Mouse (Mus musculus) kidney, embryonic 16.5 days (tissue): Measurements from ENCODE around the gene Osbpl10. TPM values are rescaled to one million over a fixed set of nuclear protein-coding genes. Genes with fewer than 3 reads are reported as not detected.

ENCODE experiments used
- ATAC-seq: fragments of 200-750 bp; cut with Nextera tagmentation; 2 replicates; pipeline ENCODE4 v1.8.0; 2017; ENCODE audit warnings: moderate TSS enrichment; ENCODE audit not compliant: low FRiP score, low TSS enrichment
- H3K27ac ChIP-seq: fragments of 300-500 bp; sonication (generic); 2 replicates; pipeline ENCODE4 v1.5.1; 2014; ENCODE audit warnings: low read length
- H3K27me3 ChIP-seq: fragments of 300-500 bp; sonication (generic); 2 replicates; pipeline ENCODE4 v1.6.1; 2014; ENCODE audit warnings: low read length, control low read depth, mixed read lengths; ENCODE audit not compliant: insufficient read depth
- H3K36me3 ChIP-seq: fragments of 300-500 bp; sonication (generic); 2 replicates; pipeline ENCODE4 v1.6.1; 2014; ENCODE audit warnings: low read length, control low read depth, mixed read lengths; ENCODE audit not compliant: insufficient read depth
- H3K4me1 ChIP-seq: fragments of 300-500 bp; sonication (generic); 2 replicates; pipeline ENCODE4 v1.6.1; 2014; ENCODE audit warnings: low read length, control low read depth, mixed read lengths; ENCODE audit not compliant: insufficient read depth
- H3K4me2 ChIP-seq: fragments of 300-500 bp; sonication (generic); replicated peaks from 2 replicates; pipeline ENCODE4 v1.6.1; 2014; ENCODE audit warnings: low read depth, low read length
- H3K4me3 ChIP-seq: fragments of 300-500 bp; sonication (generic); 2 replicates; pipeline ENCODE4 v1.5.1; 2014; ENCODE audit warnings: mild to moderate bottlenecking, low read length
- H3K9ac ChIP-seq: fragments of 300-500 bp; sonication (generic); replicated peaks from 2 replicates; pipeline ENCODE4 v1.6.1; 2014; ENCODE audit warnings: low read length
- H3K9me3 ChIP-seq: fragments of 300-500 bp; sonication (generic); 2 replicates; pipeline ENCODE4 v1.6.1; 2016; ENCODE audit warnings: low read length, control low read depth
- WGBS: fragments of 180-500 bp; shearing (Covaris S2); extraction: QIAGEN DNeasy Blood & Tissue Kit; methylation state at CpG from one replicate; pipeline ENCODE4 v1.1.7; 2014; 5-methylcytosine and 5-hydroxymethylcytosine counted together
- polyA plus RNA-seq: library from polyadenylated mRNA; unstranded; fragments of >200 nt; fragmentation: Nextera tagmentation; extraction: Ambion mirVana; gene quantifications from 2 replicates; pipeline ENCODE4 v1.2.1, GENCODE M21; 2015

Osbpl10 gene
- polyA plus RNA-seq, 1 experiment from 2014 or later = 2.8 TPM

DNA sequence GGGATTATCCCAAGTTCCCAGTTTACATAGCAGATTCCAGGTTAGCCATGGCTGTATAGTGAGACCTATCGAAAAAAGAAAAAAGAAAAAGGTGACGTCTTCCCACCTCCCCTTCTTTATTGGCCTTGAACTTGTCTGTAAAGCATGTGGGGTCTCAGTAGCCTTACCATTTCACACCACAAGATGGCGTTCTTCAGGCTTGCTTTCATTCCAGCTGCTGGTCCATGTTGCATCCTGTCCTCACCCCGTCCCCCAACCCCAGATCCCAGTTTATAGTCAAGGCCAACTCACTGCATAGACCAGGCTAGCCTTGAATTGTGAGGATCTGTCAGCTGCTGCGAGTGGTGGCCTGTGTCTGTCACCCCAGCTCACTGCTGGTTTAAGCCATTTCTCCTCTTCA, 111.3 kb downstream of the Osbpl10 start:
- Histone ChIP-seq H3K4me3 (no peak overlapping the region), H3K4me2 (no peak overlapping the region), H3K9ac (no peak overlapping the region), H3K27me3 (no peaks in the 10 kb centered on the region), H3K27ac (no peak overlapping the region), H3K36me3 (peaks cover 7% of the 10 kb centered on the region; the same call in 1 of the 2 replicates), H3K4me1 (no peaks in the 10 kb centered on the region; the same call in 1 of the 2 replicates), H3K9me3 (peaks cover 4% of the 10 kb centered on the region; the same call in 1 of the 2 replicates)
- 76% methylated on average over 5 of the region's 5 CpGs for WGBS
- ATAC-seq = no peak

GRCm38 (mm10) chr9:115096481-115096880, 118.1 kb downstream of the Osbpl10 start:
- 47% methylated on average over 10 of the region's 10 CpGs for WGBS
- Histone ChIP-seq H3K27ac (no peak overlapping the region), H3K9me3 (no peaks in the 10 kb centered on the region), H3K4me2 (0 out of 2 replicates have a peak overlapping the region, but pooled peaks have one; percentile 8), H3K4me1 (0 out of 2 replicates have a peak, but pooled peaks cover 8% of the 10 kb centered on the region), H3K27me3 (no peaks in the 10 kb centered on the region), H3K9ac (no peak overlapping the region), H3K36me3 (no peaks in the 10 kb centered on the region), H3K4me3 (no peak overlapping the region)
- ATAC-seq = no peak

- no peak for ATAC-seq
- Histone ChIP-seq H3K9ac (no peak overlapping the region), H3K4me2 (no peak overlapping the region), H3K27me3 (no peaks in the 10 kb centered on the region), H3K4me1 (0 out of 2 replicates have a peak, but pooled peaks cover 8% of the 10 kb centered on the region), H3K9me3 (no peaks in the 10 kb centered on the region), H3K36me3 (no peaks in the 10 kb centered on the region), H3K27ac (no peak overlapping the region), H3K4me3 (no peak overlapping the region)
- WGBS = 90% methylated on average over 4 of the region's 4 CpGs
Measured at GRCm38 (mm10) chr9:115097340-115097739, 119.0 kb downstream of the Osbpl10 start.

DNA sequence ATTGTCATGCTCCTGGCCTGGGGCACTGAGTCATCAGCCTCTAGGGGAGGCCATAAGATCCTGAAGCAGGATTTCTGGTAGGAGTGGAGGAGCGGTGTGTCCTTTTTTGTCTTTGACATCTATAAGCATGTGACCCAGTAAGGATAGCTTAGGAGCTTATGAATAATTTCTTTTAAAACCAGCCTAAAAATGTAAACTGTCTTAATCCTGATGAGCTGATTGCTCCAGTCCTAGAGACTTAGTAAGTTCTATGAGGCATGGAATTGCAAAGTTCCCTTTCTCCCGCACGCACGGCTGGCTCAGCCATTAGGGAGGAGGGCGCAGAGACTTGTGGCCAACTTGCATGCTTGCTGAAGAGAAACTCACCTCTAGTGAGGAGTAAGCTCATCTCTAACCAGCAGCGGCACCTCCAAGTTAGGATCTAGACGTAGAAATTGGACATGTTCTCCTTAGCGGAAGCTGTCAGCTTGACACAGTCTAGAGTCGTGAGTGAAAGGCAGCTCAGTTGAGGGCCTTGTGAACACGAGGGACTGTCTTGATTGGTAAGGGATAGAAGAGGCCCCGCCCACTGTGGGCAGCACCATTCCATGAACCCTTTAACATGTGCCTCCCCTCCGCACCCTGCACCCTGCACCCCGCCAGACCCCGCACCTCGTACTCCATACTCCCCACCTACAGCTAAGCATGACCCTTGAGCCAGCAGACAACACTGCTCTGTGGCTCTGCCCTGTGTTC, 122.0 kb downstream of the Osbpl10 start:
- Histone ChIP-seq H3K9me3 (no peaks in the 10 kb centered on the region), H3K4me1 (0 out of 2 replicates have a peak, but pooled peaks cover 11% of the 10 kb centered on the region), H3K27ac (peak overlapping the region; percentile 14; the same call in 1 of the 2 replicates), H3K4me3 (no peak overlapping the region), H3K27me3 (no peaks in the 10 kb centered on the region), H3K4me2 (no peak overlapping the region), H3K9ac (no peak overlapping the region), H3K36me3 (no peaks in the 10 kb centered on the region)
- WGBS = 80% methylated on average over 15 of the region's 15 CpGs
- ATAC-seq = no peak

GRCm38 (mm10) chr9:115107430-115107829, 129.1 kb downstream of the Osbpl10 start:
- 59% methylated on average over 7 of the region's 7 CpGs for WGBS
- Histone ChIP-seq H3K4me1 (peaks cover 6% of the 10 kb centered on the region; the same call in 1 of the 2 replicates), H3K36me3 (no peaks in the 10 kb centered on the region), H3K27ac (no peak overlapping the region), H3K9me3 (no peaks in the 10 kb centered on the region), H3K9ac (no peak overlapping the region), H3K4me3 (no peak overlapping the region), H3K27me3 (no peaks in the 10 kb centered on the region), H3K4me2 (no peak overlapping the region)
- 0 out of 2 replicates have a peak, but pooled peaks have one; percentile 27 for ATAC-seq

DNA sequence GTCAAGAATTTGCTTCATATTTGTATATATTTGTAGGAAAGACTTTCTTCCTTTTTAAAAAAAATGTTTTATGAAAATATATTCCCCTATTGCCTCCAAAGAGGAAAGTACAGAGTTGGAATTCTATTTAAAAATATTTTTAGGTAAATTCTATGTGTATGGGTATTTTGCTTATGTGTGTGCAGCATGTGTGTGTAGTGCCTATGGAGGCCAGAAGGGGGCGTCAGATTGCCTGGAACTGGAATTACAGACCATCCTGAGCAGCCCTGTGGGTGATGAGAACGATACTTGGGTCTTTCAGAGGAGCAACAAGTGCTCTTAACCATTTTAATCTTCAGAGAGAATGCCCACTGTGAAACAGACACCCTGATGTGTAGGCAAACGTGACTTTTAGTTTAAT, 132.3 kb downstream of the Osbpl10 start:
- no peak for ATAC-seq
- Histone ChIP-seq H3K4me3 (no peak overlapping the region), H3K27me3 (no peaks in the 10 kb centered on the region), H3K9me3 (no peaks in the 10 kb centered on the region), H3K4me2 (no peak overlapping the region), H3K4me1 (peaks cover 4% of the 10 kb centered on the region; the same call in 1 of the 2 replicates), H3K36me3 (no peaks in the 10 kb centered on the region), H3K27ac (no peak overlapping the region), H3K9ac (no peak overlapping the region)
- 73% methylated on average over 3 of the region's 3 CpGs for WGBS

- Histone ChIP-seq H3K9ac (no peak overlapping the region), H3K36me3 (no peaks in the 10 kb centered on the region), H3K27me3 (no peaks in the 10 kb centered on the region), H3K9me3 (no peaks in the 10 kb centered on the region), H3K27ac (no peak overlapping the region), H3K4me3 (no peak overlapping the region), H3K4me2 (no peak overlapping the region), H3K4me1 (peaks cover 10% of the 10 kb centered on the region)
- 27% methylated on average over 10 of the region's 10 CpGs for WGBS
- no peak for ATAC-seq
Measured at GRCm38 (mm10) chr9:115117314-115117713, 138.9 kb downstream of the Osbpl10 start.

DNA sequence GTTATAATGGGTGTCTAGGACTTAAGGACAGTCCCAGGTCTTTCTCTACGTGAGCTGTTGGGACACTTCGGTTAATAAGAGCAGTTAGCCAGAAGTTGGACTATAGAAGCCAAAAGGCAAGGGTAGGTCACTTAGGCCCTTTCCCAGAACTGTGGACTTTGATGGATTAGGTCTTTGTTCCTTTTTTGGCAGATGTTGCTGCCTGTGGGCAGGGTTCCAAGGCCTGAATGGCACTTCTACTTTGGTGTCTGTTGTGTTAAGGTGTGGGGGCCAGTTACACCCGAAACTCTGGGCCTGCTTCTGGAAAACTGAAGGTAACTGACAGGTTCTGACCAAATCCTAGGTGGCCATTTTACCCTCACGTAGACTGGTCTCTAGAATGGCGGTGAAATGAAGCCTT, 141.9 kb downstream of the Osbpl10 start:
- peak overlapping the region; percentile 39; the same call in 1 of the 2 replicates for H3K27ac ChIP-seq
- no peaks in the 10 kb centered on the region for H3K27me3 ChIP-seq
- peaks cover 10% of the 10 kb centered on the region for H3K4me1 ChIP-seq
- H3K4me2 ChIP-seq = no peak overlapping the region
- H3K9me3 ChIP-seq = no peaks in the 10 kb centered on the region
- H3K36me3 ChIP-seq = no peaks in the 10 kb centered on the region
- no peak overlapping the region for H3K9ac ChIP-seq
- no peak overlapping the region for H3K4me3 ChIP-seq
- ATAC-seq = no peak
- WGBS = 67% methylated on average over 5 of the region's 5 CpGs

GRCm38 (mm10) chr9:115120678-115121224, 142.4 kb downstream of the Osbpl10 start:
- H3K9me3 ChIP-seq = no peaks in the 10 kb centered on the region
- peak overlapping the region; percentile 39 for H3K27ac ChIP-seq
- H3K36me3 ChIP-seq = no peaks in the 10 kb centered on the region
- H3K27me3 ChIP-seq = no peaks in the 10 kb centered on the region
- ATAC-seq = peak; percentile 73; the same call in 1 of the 2 replicates
- 0 out of 2 replicates have a peak overlapping the region, but pooled peaks have one; percentile 14 for H3K9ac ChIP-seq
- no peak overlapping the region for H3K4me3 ChIP-seq
- H3K4me2 ChIP-seq = no peak overlapping the region
- WGBS = 45% methylated on average over 17 of the region's 17 CpGs
- peaks cover 10% of the 10 kb centered on the region for H3K4me1 ChIP-seq

DNA sequence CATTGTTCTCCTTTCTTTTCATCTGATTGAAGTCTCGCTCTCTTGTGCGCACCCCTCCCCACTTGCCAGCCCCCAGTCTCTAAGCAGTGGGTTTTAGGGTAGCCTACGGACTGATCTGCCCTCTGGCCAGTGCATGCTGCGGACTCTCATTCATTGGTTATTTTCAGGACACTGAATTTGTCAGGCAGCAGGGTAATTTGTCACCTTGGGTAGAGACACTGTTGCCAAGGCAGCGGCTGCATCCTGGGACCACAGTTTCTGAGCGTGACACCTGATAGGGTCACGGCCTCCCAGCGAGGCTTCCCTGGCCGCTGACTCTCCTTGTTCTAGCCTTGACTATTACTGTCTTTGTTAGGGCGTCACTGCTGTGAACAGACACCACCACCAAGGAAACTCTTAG, 149.0 kb downstream of the Osbpl10 start:
- no peak for ATAC-seq
- no peaks in the 10 kb centered on the region for H3K36me3 ChIP-seq
- no peak overlapping the region for H3K9ac ChIP-seq
- no peak overlapping the region for H3K4me2 ChIP-seq
- H3K9me3 ChIP-seq = no peaks in the 10 kb centered on the region
- H3K27me3 ChIP-seq = no peaks in the 10 kb centered on the region
- no peaks in the 10 kb centered on the region for H3K4me1 ChIP-seq
- H3K4me3 ChIP-seq = no peak overlapping the region
- no peak overlapping the region for H3K27ac ChIP-seq
- WGBS = 49% methylated on average over 10 of the region's 10 CpGs
